12 mouse cellular contexts compared by ENCODE assay signal in the genomic region with DNA sequence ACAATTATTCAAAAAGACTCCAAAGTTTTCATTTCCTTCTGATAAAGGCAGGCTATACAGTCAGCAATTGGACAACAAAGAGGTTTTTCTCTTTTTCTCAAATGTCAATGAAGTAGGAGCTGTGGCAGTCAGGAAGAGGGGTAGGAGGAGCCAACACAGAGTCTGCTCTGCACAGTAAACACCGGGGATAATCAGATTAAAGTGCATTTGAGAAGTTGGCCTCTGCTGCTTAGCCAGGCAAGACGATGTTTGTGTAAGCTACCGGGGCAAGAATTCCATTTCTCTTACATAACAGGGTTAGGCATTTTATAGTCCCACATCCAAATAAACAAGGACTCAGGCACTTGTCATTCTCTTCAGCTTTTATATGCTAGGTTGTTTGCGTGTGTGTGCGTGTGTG.
A peak's percentile ranks its signal among the peaks of the same experiment; 100 is the strongest.
DNase-seq lines count a peak whose midpoint lies in the region; ATAC-seq lines count a peak whose summit lies in the region.
"Had no signal": no experiment of that assay in that cellular context is flagged by ENCODE, and none has a peak within 500 bp of the region (broad histone marks: within the 10 kb centered on the region; RNA-seq: fewer than 3 reads in every experiment).

No protein-coding gene starts in this region.

- H3K36me3 ChIP-seq in limb, embryonic 13.5 days: no peaks in the 10 kb centered on the region
- no peaks in the 10 kb centered on the region for H3K36me3 ChIP-seq in limb, embryonic 10.5 days
- H3K36me3 ChIP-seq in kidney, embryonic 14.5 days (ENCODE audit: control insufficient read depth, insufficient read depth, low read length): no peaks in the 10 kb centered on the region
- no peaks in the 10 kb centered on the region for H3K36me3 ChIP-seq in midbrain, embryonic 15.5 days (replicated peaks)

- H3K4me3 ChIP-seq in limb, embryonic 13.5 days: no peak overlapping the region
- no peak overlapping the region for H3K4me3 ChIP-seq in limb, embryonic 10.5 days
- no peak overlapping the region for H3K4me3 ChIP-seq in kidney, embryonic 14.5 days (ENCODE audit: low read length)
- no peak overlapping the region for H3K4me3 ChIP-seq in midbrain, embryonic 15.5 days

- H3K27ac ChIP-seq in limb, embryonic 13.5 days: no peak overlapping the region
- H3K27ac ChIP-seq in limb, embryonic 10.5 days: no peak overlapping the region
- peak overlapping the region; percentile 2; the same call in 1 of the 2 replicates for H3K27ac ChIP-seq in kidney, embryonic 14.5 days (ENCODE audit: low read depth, low read length)
- no peak overlapping the region for H3K27ac ChIP-seq in midbrain, embryonic 15.5 days

- 47% methylated on average over 5 of the region's 5 CpGs for WGBS in limb, embryonic 13.5 days
- WGBS in limb, embryonic 10.5 days: 72% methylated on average over 5 of the region's 5 CpGs
- WGBS in kidney, embryonic 14.5 days: 27% methylated on average over 5 of the region's 5 CpGs
- WGBS in midbrain, embryonic 15.5 days: 26% methylated on average over 5 of the region's 5 CpGs

- no peak overlapping the region for H3K4me2 ChIP-seq in limb, embryonic 13.5 days (replicated peaks)
- H3K4me2 ChIP-seq in kidney, embryonic 14.5 days (replicated peaks; ENCODE audit: low read depth, low read length): no peak overlapping the region
- H3K4me2 ChIP-seq in midbrain, embryonic 15.5 days: no peak overlapping the region
- H3K4me2 ChIP-seq: liver, embryonic 11.5 days had no signal

- H3K27me3 ChIP-seq in limb, embryonic 13.5 days: no peaks in the 10 kb centered on the region
- no peaks in the 10 kb centered on the region for H3K27me3 ChIP-seq in limb, embryonic 10.5 days (ENCODE audit: low read depth, poor library complexity, severe bottlenecking)
- H3K27me3 ChIP-seq in kidney, embryonic 14.5 days (ENCODE audit: control insufficient read depth, insufficient read depth, low read length): no peaks in the 10 kb centered on the region
- H3K27me3 ChIP-seq in midbrain, embryonic 15.5 days (replicated peaks): no peaks in the 10 kb centered on the region

- H3K4me1 ChIP-seq in limb, embryonic 13.5 days: peaks cover 4% of the 10 kb centered on the region
- 0 out of 2 replicates have a peak, but pooled peaks cover 2% of the 10 kb centered on the region for H3K4me1 ChIP-seq in limb, embryonic 10.5 days
- peaks cover 3% of the 10 kb centered on the region; the same call in 1 of the 2 replicates for H3K4me1 ChIP-seq in kidney, embryonic 14.5 days (ENCODE audit: control insufficient read depth, insufficient read depth, low read length)
- H3K4me1 ChIP-seq in midbrain, embryonic 15.5 days: peaks cover 7% of the 10 kb centered on the region; the same call in 1 of the 2 replicates

- no peak overlapping the region for H3K9ac ChIP-seq in limb, embryonic 13.5 days
- H3K9ac ChIP-seq in kidney, embryonic 14.5 days (ENCODE audit: low read depth, low read length): no peak overlapping the region
- no peak overlapping the region for H3K9ac ChIP-seq in midbrain, embryonic 15.5 days
- H3K9ac ChIP-seq: forebrain, postnatal 0 days had no signal

- DNase-seq in limb, embryonic 10.5 days (ENCODE audit: low spot score): no peak
- peak; percentile 31 for DNase-seq in embryo, embryonic 10.5 days (ENCODE audit: low spot score)
- DNase-seq in thymus, postnatal 36 days: no peak
- no peak for DNase-seq in spleen, postnatal 10 days (ENCODE audit: low spot score in 2 of 2)
- DNase-seq: cerebellum, adult 9-10 months; thymus, adult 2 months had no signal

- peak; percentile 61; the same call in 1 of the 2 replicates for ATAC-seq in limb, embryonic 13.5 days (ENCODE audit: low FRiP score, low read depth)
- peak; percentile 81; the same call in 1 of the 2 replicates for ATAC-seq in kidney, embryonic 14.5 days (ENCODE audit: low FRiP score, low TSS enrichment)
- ATAC-seq in midbrain, embryonic 15.5 days (replicated peaks): peak; percentile 71
- ATAC-seq in inflammation-experienced regulatory T-cells, adult 6 months: no peak
- ATAC-seq: forebrain, postnatal 0 days had no signal

- no peaks in the 10 kb centered on the region for H3K9me3 ChIP-seq in limb, embryonic 13.5 days
- no peaks in the 10 kb centered on the region for H3K9me3 ChIP-seq in limb, embryonic 10.5 days (replicated peaks)
- H3K9me3 ChIP-seq in kidney, embryonic 14.5 days (ENCODE audit: control insufficient read depth, low read length): no peaks in the 10 kb centered on the region
- H3K9me3 ChIP-seq in midbrain, embryonic 15.5 days: no peaks in the 10 kb centered on the region
